Mouse (Mus musculus) cerebellum, postnatal 4 days (tissue): Measurements from ENCODE around the gene Vmo1.

Source experiments
- DNase-seq, 2 experiments: peaks; one replicate each; pipeline ENCODE4 v3.0.0; 2022; ENCODE audit warnings: low spot score in 2 of 2, mixed read lengths in 1 of 2

Vmo1 gene

DNA sequence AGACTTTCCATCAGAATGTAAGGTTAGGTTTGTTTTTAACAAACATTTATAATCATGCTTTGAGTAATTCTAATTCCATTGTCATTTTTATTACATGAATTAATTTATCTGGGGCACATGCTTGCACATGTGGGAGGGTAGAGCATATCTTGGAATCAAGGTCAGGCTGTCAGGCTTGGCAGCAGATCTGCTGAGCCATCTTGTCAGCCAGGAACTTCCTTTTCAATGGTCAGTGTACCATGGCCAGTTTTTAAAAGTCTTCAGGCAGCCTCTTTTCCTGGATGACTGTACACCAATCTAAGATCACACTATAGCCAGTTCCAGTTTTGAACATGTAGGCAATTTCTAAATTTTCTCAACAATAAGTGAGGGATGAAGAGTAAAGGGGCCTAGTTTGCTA is 41.7 kb downstream of the Vmo1 start:
- DNase-seq = no peak

DNA sequence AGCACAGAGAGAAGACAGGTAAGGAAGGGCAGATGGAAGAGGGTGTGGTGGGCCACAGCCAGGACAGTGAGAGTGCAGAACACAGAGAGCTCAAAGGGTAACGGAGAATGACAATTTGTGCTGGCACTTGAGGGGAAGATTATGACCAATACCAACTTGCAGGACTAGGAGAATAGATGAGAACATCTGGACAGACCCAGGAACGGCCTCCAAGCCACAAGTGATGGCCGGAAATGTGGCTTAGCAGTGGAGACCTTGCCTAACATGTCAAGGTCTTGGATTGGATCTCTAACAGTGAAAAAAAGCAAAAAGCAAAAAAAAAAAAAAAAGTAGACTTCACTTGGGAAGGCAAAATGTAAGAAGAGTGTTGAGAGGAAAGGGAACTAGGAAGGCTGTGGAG is 44.7 kb downstream of the Vmo1 start:
- no peak for DNase-seq

DNA sequence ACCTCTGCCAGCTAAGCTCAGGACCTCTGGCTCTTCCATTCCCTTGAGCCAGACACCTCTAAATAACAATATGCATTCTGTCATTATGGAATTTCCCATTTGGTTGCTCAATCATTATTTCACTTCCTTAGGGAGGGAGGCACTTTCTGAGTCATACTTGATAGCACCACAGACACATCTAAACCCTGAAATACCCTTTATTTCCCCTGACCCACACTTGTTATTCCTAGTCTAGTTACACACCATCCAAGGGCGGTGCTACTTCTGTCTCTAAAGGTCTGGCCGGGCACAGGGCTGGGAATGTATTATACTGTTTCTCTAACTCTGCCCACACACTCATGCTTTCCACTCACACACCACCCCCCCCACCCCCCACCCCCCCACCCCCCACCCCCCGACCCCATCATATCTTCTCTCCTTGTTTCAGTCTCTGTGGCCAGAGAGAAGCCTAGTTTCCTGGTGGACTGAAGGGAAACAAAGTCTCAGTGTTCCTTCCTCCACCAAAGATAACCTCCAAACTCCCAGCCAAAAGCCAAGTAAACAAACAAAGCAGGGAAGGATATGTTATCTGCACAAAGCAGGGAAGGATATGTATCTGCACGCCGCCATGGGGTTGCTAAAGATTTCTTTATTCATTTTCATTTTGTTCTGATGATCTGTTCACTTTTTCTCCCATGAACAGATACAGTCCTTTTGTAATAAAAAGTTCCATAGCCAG is 46.4 kb downstream of the Vmo1 start:
- DNase-seq = no peak

DNA sequence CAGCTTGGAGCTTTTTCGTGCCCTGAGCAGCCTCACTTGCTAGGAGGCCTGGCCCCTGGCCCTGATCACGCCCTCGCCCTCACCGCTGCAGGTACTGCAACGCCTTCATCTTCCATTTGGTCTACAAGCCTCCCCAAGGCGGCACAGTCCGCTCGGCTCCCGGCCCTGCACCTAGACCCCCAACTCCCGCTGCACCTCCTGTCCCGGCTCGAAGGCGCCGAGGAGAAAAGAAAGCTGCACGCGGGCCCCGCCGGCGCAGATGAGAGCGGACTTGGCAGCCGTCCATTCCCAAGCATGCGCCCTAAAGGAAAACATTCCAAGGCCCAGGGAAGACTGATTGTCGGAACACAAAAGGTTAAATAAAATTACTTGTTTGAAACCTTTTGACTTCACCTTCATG is 48.6 kb downstream of the Vmo1 start:
- DNase-seq = peak in 1 of 2 experiments; percentile 20

DNA sequence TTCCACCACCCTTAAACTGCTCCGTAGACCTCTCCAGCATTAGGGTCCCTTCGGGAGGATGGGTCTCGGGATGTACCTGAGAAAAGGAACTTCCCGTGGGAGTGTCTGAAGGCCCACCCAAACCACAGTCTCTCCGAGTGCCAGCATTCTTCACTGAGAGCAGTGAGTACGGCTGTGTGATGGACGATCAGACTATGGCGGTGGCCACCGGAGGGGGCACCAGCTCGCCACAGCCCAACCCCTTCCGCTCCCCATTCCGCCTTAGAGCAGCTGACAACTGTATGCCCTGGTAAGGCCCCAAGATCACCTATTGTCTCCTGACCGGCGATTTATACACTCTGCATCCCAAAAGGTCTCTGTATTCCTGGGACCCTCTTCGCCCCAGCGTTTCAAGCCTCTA is 49.2 kb downstream of the Vmo1 start:
- no peak for DNase-seq

DNA sequence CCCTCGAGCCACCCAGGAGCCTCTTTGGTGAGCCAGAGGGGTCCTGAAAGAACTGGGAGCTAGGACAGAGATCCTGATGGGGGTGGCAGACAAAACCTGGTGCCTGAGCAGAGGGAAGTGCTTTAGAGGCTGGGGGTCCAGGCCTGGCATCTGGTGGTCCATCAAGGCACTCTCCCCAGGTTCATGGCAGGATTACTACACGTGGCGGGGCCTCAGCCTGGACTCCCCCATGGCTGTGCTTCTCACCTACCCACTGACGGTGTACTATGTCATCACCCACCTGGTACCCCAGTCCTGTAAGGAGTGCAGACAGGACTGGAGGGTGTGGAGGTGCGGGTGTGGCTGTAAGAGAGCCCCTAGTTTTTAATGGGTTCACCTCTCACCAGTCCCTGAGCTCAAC is 50.4 kb downstream of the Vmo1 start:
- DNase-seq = no peak
